Mouse (Mus musculus): ENCODE results near the gene Lpin1. TPM values are rescaled to one million over a fixed set of nuclear protein-coding genes. Genes with fewer than 3 reads are reported as not detected.

Gene Lpin1
- polyA plus RNA-seq, 1 experiment from 2014 or later, result 4.7 TPM

- no peak for ATAC-seq (replicated peaks; ENCODE audit: low FRiP score, low read depth)
- TF ChIP-seq CTCF (IDR thresholded peaks at IDR 0.05; ENCODE audit: low read depth), result no peak
- no peaks in the 10 kb centered on the region for H3K36me3 ChIP-seq (ENCODE audit: insufficient read depth, low read length)
These were observed 9.5 kb upstream of the Lpin1 start for GRCm38 (mm10) chr12:16620230-16620629.

GRCm38 (mm10) chr12:16619453-16619852 is 8.7 kb upstream of the Lpin1 start:
- Histone ChIP-seq H3K9me3 (replicated peaks; ENCODE audit: low read length) (no peaks in the 10 kb centered on the region), H3K36me3 (ENCODE audit: insufficient read depth, low read length) (no peaks in the 10 kb centered on the region), H3K9ac (ENCODE audit: low read depth, low read length) (no peak overlapping the region), H3K4me1 (replicated peaks; ENCODE audit: insufficient read depth, low read length) (0 out of 2 replicates have a peak, but pooled peaks cover 4% of the 10 kb centered on the region), H3K27me3 (ENCODE audit: insufficient read depth, low read length) (no peaks in the 10 kb centered on the region), H3K4me2 (ENCODE audit: low read length) (no peak overlapping the region), H3K27ac (no peak overlapping the region), H3K4me3 (replicated peaks; ENCODE audit: low read depth, low read length) (no peak overlapping the region)
- TF ChIP-seq CTCF (IDR thresholded peaks at IDR 0.05; ENCODE audit: low read depth), result no peak
- WGBS, result 90% methylated on average over 6 of the region's 6 CpGs
- no peak for DNase-seq (ENCODE audit: low spot score)
- no peak for ATAC-seq (replicated peaks; ENCODE audit: low FRiP score, low read depth)

More at GRCm38 (mm10) chr12:16620230-16620629, 9.5 kb upstream of the Lpin1 start:
- Histone ChIP-seq H3K9me3 (replicated peaks; ENCODE audit: low read length) (no peaks in the 10 kb centered on the region), H3K27ac (no peak overlapping the region), H3K4me2 (ENCODE audit: low read length) (no peak overlapping the region), H3K9ac (ENCODE audit: low read depth, low read length) (no peak overlapping the region), H3K27me3 (ENCODE audit: insufficient read depth, low read length) (no peaks in the 10 kb centered on the region), H3K4me3 (replicated peaks; ENCODE audit: low read depth, low read length) (no peak overlapping the region), H3K4me1 (replicated peaks; ENCODE audit: insufficient read depth, low read length) (0 out of 2 replicates have a peak, but pooled peaks cover 4% of the 10 kb centered on the region)
- 84% methylated on average over 3 of the region's 3 CpGs for WGBS
- no peak for DNase-seq (ENCODE audit: low spot score)

- peak; percentile 84 for DNase-seq (ENCODE audit: low spot score)
- no peaks in the 10 kb centered on the region for H3K36me3 ChIP-seq (ENCODE audit: insufficient read depth, low read length)
- no peak overlapping the region for H3K27ac ChIP-seq
- H3K27me3 ChIP-seq (ENCODE audit: insufficient read depth, low read length), result no peaks in the 10 kb centered on the region
- H3K4me2 ChIP-seq (ENCODE audit: low read length), result no peak overlapping the region; the same call in 1 of the 2 replicates
- no peak for TF ChIP-seq CTCF (IDR thresholded peaks at IDR 0.05; ENCODE audit: low read depth)
- no peak overlapping the region for H3K9ac ChIP-seq (ENCODE audit: low read depth, low read length)
- H3K9me3 ChIP-seq (replicated peaks; ENCODE audit: low read length), result no peaks in the 10 kb centered on the region
- no peak overlapping the region for H3K4me3 ChIP-seq (replicated peaks; ENCODE audit: low read depth, low read length)
- 11% methylated on average over 12 of the region's 12 CpGs for WGBS
- ATAC-seq (replicated peaks; ENCODE audit: low FRiP score, low read depth), result peak; percentile 88
- H3K4me1 ChIP-seq (replicated peaks; ENCODE audit: insufficient read depth, low read length), result 0 out of 2 replicates have a peak, but pooled peaks cover 4% of the 10 kb centered on the region
These were observed 7.9 kb upstream of the Lpin1 start for GRCm38 (mm10) chr12:16618512-16619274.

GRCm38 (mm10) chr12:16615738-16616137 is 5.0 kb upstream of the Lpin1 start:
- no peak for DNase-seq (ENCODE audit: low spot score)
- Histone ChIP-seq H3K9ac (ENCODE audit: low read depth, low read length) (no peak overlapping the region), H3K4me3 (replicated peaks; ENCODE audit: low read depth, low read length) (no peak overlapping the region), H3K27ac (no peak overlapping the region), H3K9me3 (replicated peaks; ENCODE audit: low read length) (no peaks in the 10 kb centered on the region), H3K27me3 (ENCODE audit: insufficient read depth, low read length) (no peaks in the 10 kb centered on the region), H3K36me3 (ENCODE audit: insufficient read depth, low read length) (no peaks in the 10 kb centered on the region), H3K4me1 (replicated peaks; ENCODE audit: insufficient read depth, low read length) (0 out of 2 replicates have a peak, but pooled peaks cover 4% of the 10 kb centered on the region), H3K4me2 (ENCODE audit: low read length) (no peak overlapping the region)
- no peak for TF ChIP-seq CTCF (IDR thresholded peaks at IDR 0.05; ENCODE audit: low read depth)
- WGBS, result 78% methylated on average over 2 of the region's 2 CpGs
- no peak for ATAC-seq (replicated peaks; ENCODE audit: low FRiP score, low read depth)

- ATAC-seq (replicated peaks; ENCODE audit: low FRiP score, low read depth) (no peak), DNase-seq (ENCODE audit: low spot score) (no peak)
- Histone ChIP-seq H3K27me3 (ENCODE audit: insufficient read depth, low read length) (no peaks in the 10 kb centered on the region), H3K4me1 (replicated peaks; ENCODE audit: insufficient read depth, low read length) (0 out of 2 replicates have a peak, but pooled peaks cover 4% of the 10 kb centered on the region), H3K27ac (no peak overlapping the region), H3K4me2 (ENCODE audit: low read length) (no peak overlapping the region), H3K4me3 (replicated peaks; ENCODE audit: low read depth, low read length) (no peak overlapping the region), H3K36me3 (ENCODE audit: insufficient read depth, low read length) (no peaks in the 10 kb centered on the region), H3K9ac (ENCODE audit: low read depth, low read length) (no peak overlapping the region), H3K9me3 (replicated peaks; ENCODE audit: low read length) (no peaks in the 10 kb centered on the region)
- no peak for TF ChIP-seq CTCF (IDR thresholded peaks at IDR 0.05; ENCODE audit: low read depth)
- 55% methylated on average over 3 of the region's 3 CpGs for WGBS
These were observed 3.8 kb upstream of the Lpin1 start for GRCm38 (mm10) chr12:16614556-16614955.

DNA sequence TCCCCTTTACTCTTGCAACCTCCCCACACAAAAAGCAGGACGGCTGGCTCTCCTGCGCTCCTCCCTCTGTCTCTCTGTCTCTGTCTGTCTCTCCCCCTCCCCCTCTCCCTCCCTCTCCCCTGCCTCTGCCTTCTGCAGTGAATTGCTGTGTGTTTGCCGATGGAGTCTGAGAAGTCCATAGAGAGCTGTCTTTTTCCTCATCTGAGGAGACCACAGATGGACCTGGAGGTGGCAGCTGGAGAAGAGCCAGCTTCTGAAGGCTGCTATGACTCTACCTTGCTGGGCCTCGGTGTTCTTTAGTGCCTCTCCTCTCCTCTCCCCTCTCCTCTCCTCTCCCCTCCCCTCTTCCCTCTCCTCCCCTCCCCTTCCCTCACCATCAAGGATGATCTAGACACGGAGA is 5.1 kb downstream of the Lpin1 start:
- H3K9ac ChIP-seq (ENCODE audit: low read depth, low read length), result no peak overlapping the region
- WGBS, result 68% methylated on average over 5 of the region's 5 CpGs
- H3K4me2 ChIP-seq (ENCODE audit: low read length), result no peak overlapping the region
- TF ChIP-seq CTCF (IDR thresholded peaks at IDR 0.05; ENCODE audit: low read depth), result no peak
- H3K27ac ChIP-seq, result no peak overlapping the region
- ATAC-seq (replicated peaks; ENCODE audit: low FRiP score, low read depth) (no peak), DNase-seq (ENCODE audit: low spot score) (no peak)
- H3K9me3 ChIP-seq (replicated peaks; ENCODE audit: low read length), result no peaks in the 10 kb centered on the region
- H3K27me3 ChIP-seq (ENCODE audit: insufficient read depth, low read length), result no peaks in the 10 kb centered on the region
- no peak overlapping the region for H3K4me3 ChIP-seq (replicated peaks; ENCODE audit: low read depth, low read length)
- no peaks in the 10 kb centered on the region for H3K4me1 ChIP-seq (replicated peaks; ENCODE audit: insufficient read depth, low read length)
- no peaks in the 10 kb centered on the region for H3K36me3 ChIP-seq (ENCODE audit: insufficient read depth, low read length)
